ENCODE assay signal across 7 mouse cellular contexts in genomic region chr1:45926393-45926763, GRCm38 (mm10). TPM values are rescaled to one million over a fixed set of nuclear protein-coding genes. Genes with fewer than 3 reads are reported as not detected.
A peak's percentile ranks its signal among the peaks of the same experiment; 100 is the strongest.
DNase-seq lines count a peak whose midpoint lies in the region; ATAC-seq and TF ChIP-seq lines count a peak whose summit lies in the region.

Gene Slc40a1 (minus strand): TSS chr1:45926523.

- no peaks in the 10 kb centered on the region for H3K36me3 ChIP-seq in testis, adult 2 months (ENCODE audit: control insufficient read depth, insufficient read depth, low read length)
- H3K36me3 ChIP-seq in liver, embryonic 12.5 days: peaks cover 19% of the 10 kb centered on the region

- H3K4me1 ChIP-seq in testis, adult 2 months (ENCODE audit: control insufficient read depth, insufficient read depth, low read length): peaks cover 13% of the 10 kb centered on the region
- H3K4me1 ChIP-seq in embryonic fibroblast, embryonic 13.5 days (ENCODE audit: control insufficient read depth, insufficient read depth, low read length): no peaks in the 10 kb centered on the region
- H3K4me1 ChIP-seq in liver, embryonic 12.5 days: peaks cover 46% of the 10 kb centered on the region

- peak within 1 kb of the TSS; percentile 77 for H3K4me2 ChIP-seq in liver, embryonic 12.5 days

- H3K9ac ChIP-seq in liver, embryonic 12.5 days: peak within 1 kb of the TSS; percentile 86

- intact Hi-C loops in heart, postnatal 14 days (cut with DNase I): no loop called here

- DNase-seq in testis, postnatal 14 days (ENCODE audit: low spot score): no peak
- no peak for DNase-seq in heart, postnatal 14 days
- DNase-seq in spleen, postnatal 4 days (ENCODE audit: low spot score in 2 of 2): peak; percentile 74 to 77
- no peak for DNase-seq in ovary, adult 18-20 months (ENCODE audit: low spot score)

- H3K27ac ChIP-seq in testis, adult 2 months (ENCODE audit: control insufficient read depth, insufficient read depth, low read depth, low read length): no peak within 1 kb of the TSS
- H3K27ac ChIP-seq in embryonic fibroblast, embryonic 13.5 days (ENCODE audit: insufficient read depth, low read length): no peak within 1 kb of the TSS
- H3K27ac ChIP-seq in liver, embryonic 12.5 days: peak within 1 kb of the TSS; percentile 96

- peak; percentile 93 for ATAC-seq in liver, embryonic 12.5 days

- 5% methylated on average over 9 of the region's 9 CpGs for WGBS in liver, embryonic 12.5 days (ENCODE audit: insufficient replicate concordance)

- TF ChIP-seq CTCF in testis, adult 2 months (IDR thresholded peaks at IDR 0.05; ENCODE audit: control insufficient read depth, insufficient read depth, insufficient replicate concordance, low read depth, low read length): no peak
- no peak for TF ChIP-seq CTCF in embryonic fibroblast, embryonic 13.5 days (IDR thresholded peaks at IDR 0.05; ENCODE audit: borderline replicate concordance, insufficient read depth, low read length)

- no peak for TF ChIP-seq POLR2A in testis, adult 2 months (IDR thresholded peaks at IDR 0.05; ENCODE audit: control insufficient read depth, low read depth, low read length)
- no peak for TF ChIP-seq POLR2A in embryonic fibroblast, embryonic 13.5 days (IDR thresholded peaks at IDR 0.05; ENCODE audit: low read depth, low read length)

- H3K9me3 ChIP-seq in liver, embryonic 12.5 days (replicated peaks): no peaks in the 10 kb centered on the region

- H3K27me3 ChIP-seq in testis, adult 2 months (ENCODE audit: control insufficient read depth, insufficient read depth, low read length): 0 out of 2 replicates have a peak, but pooled peaks cover 3% of the 10 kb centered on the region
- H3K27me3 ChIP-seq in liver, embryonic 12.5 days (replicated peaks): no peaks in the 10 kb centered on the region

- H3K4me3 ChIP-seq in testis, adult 2 months (ENCODE audit: control insufficient read depth, low read depth, low read length): peak within 1 kb of the TSS; percentile 90
- H3K4me3 ChIP-seq in embryonic fibroblast, embryonic 13.5 days (ENCODE audit: insufficient read depth, low read length): peak within 1 kb of the TSS; percentile 78
- H3K4me3 ChIP-seq in liver, embryonic 12.5 days: peak within 1 kb of the TSS; percentile 77

RNA-seq across cellular contexts. Expression of gene Slc40a1, which starts in this region (rescaled TPM):
- polyA plus RNA-seq in testis, adult 2 months (2012; rRNA removed): 0.52 and 0.84 TPM in 2 replicates
- 14.3 and 36.9 TPM in 2 replicates for polyA plus RNA-seq in embryonic fibroblast, embryonic 13.5 days (2011; ENCODE audit: insufficient read length, low read depth, missing spikeins)
- 10 to 100 TPM; 14.9 to 17.3 TPM for total RNA-seq in heart, postnatal 14 days (2021)
- polyA plus RNA-seq in liver, embryonic 12.5 days (2016; fragmentation: Nextera tagmentation; extraction: Ambion mirVana): 85.3 and 85.7 TPM in 2 replicates

Comparison
In these comparisons a context has a peak if more than half of its experiments do, and no peak if none do; other contexts are left out.
1. DNase-seq: peak in spleen, postnatal 4 days (2 of 2); none in testis, postnatal 14 days (single experiment), heart, postnatal 14 days (0 of 2) and ovary, adult 18-20 months (single experiment).
2. Peak in every context shown above with its lines, with median percentiles within 50 percentile points of each other: H3K4me3 ChIP-seq.